Mouse (Mus musculus) liver, adult 2 months (tissue): Measurements from ENCODE around the gene Atxn1. TPM values are rescaled to one million over a fixed set of nuclear protein-coding genes. Genes with fewer than 3 reads are reported as not detected.

ENCODE experiments used
- DNase-seq: peaks from one replicate; pipeline ENCODE4 v3.0.0-alpha.2; 2011; ENCODE audit warnings: low read depth, low spot score; ENCODE audit errors: extremely low read depth
- H3K27ac ChIP-seq: fragments of 200-500 bp; replicated peaks from 2 replicates; pipeline ENCODE4 v1.5.1; 2012; ENCODE audit warnings: low read depth, mild to moderate bottlenecking, control low read depth, inconsistent platforms, low read length; ENCODE audit not compliant: insufficient read depth
- H3K27me3 ChIP-seq: fragments of 200-500 bp; 2 replicates; pipeline ENCODE4 v1.6.1; 2012; ENCODE audit warnings: mild to moderate bottlenecking, moderate library complexity, low read length, inconsistent platforms; ENCODE audit not compliant: control insufficient read depth, insufficient read depth
- H3K36me3 ChIP-seq: fragments of 200-500 bp; 2 replicates; pipeline ENCODE4 v1.6.1; 2012; ENCODE audit warnings: low read length, inconsistent platforms; ENCODE audit not compliant: control insufficient read depth, insufficient read depth
- H3K4me1 ChIP-seq: fragments of 200-500 bp; 2 replicates; pipeline ENCODE4 v1.6.1; 2011; ENCODE audit warnings: low read length; ENCODE audit not compliant: control insufficient read depth, insufficient read depth
- H3K4me3 ChIP-seq: fragments of 200-500 bp; 2 replicates; pipeline ENCODE4 v1.5.1; 2011; ENCODE audit warnings: low read depth, mild to moderate bottlenecking, control low read depth, low read length, moderate library complexity; ENCODE audit not compliant: insufficient read depth
- H3K79me2 ChIP-seq: fragments of 200-500 bp; 2 replicates; pipeline ENCODE4 v1.6.1; 2012; ENCODE audit warnings: inconsistent platforms, mild to moderate bottlenecking, low read length, moderate library complexity; ENCODE audit not compliant: control insufficient read depth, insufficient read depth
- H3K9ac ChIP-seq: fragments of 200-500 bp; 2 replicates; pipeline ENCODE4 v1.6.1; 2012; ENCODE audit warnings: low read depth, mild to moderate bottlenecking, control low read depth, inconsistent platforms, low read length
- CTCF ChIP-seq: fragments of 200-500 bp; IDR thresholded peaks from 2 replicates; pipeline ENCODE4 v1.5.1; 2011; ENCODE audit warnings: low read depth, low read length, control low read depth
- POLR2A ChIP-seq: fragments of 200-500 bp; IDR thresholded peaks from 2 replicates; pipeline ENCODE4 v1.6.1; 2011; ENCODE audit warnings: low read length, control low read depth; ENCODE audit not compliant: insufficient read depth; ENCODE audit errors: extremely low read depth
- WGBS: fragments of 180-500 bp; shearing (Covaris S2); methylation state at CpG from one replicate; pipeline ENCODE4 v1.1.7; 2018; 5-methylcytosine and 5-hydroxymethylcytosine counted together
- polyA plus RNA-seq: library from polyadenylated mRNA; depleted of rRNA; stranded (reverse); fragments of >200 nt; gene quantifications from 2 replicates; pipeline ENCODE4 v1.2.3, GENCODE M21; 2012
- total RNA-seq: library from RNA; depleted of rRNA; stranded (reverse); fragments of >200 nt; gene quantifications from 2 replicates; pipeline ENCODE4 v1.2.3, GENCODE M21; 2014

The Atxn1 gene
- total and polyA plus RNA-seq, 2 experiments: 7.7 to 7.8 TPM

DNA sequence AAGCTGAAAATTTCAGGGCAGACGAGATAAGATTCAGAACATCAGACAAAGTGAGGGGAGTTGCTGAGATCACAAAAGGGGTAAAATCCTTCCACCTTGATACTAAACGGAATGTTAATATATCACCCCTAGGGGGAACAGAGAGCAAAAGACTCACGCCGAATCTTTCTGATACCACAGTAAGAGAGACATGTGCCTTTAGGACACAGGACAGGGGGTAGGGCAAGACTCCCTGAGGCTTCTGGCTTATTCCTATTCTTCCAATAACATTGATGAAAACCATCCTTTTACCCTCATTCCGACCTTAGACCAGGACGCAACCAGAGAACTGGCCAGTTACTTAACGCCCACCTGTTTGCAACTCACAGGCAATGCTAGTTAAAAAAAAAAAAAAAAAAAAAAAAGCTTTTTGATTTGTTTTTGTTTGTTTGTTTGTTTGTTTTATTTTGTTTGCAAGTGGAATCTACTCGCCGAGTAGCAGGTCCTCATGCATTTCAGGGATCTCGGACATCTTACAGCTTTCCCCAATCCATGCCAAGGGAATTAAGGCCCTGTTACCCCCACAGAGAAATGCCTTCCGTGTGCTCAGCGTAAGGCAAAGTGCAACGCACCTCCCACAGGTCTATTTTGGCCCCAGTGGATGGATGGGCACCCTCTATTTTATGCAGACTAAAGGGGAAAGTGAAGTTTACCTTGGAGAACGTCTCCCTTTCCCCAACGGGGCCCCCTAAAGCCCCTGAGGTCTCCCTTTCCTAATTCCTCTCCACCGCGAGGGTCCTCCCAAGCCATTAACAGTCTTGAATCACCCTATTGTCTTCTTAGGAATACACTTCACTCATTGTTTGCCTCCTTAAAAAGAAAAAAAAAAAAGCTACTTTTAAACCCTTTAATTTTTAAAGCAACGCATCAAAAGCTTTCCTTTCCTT, 157.9 kb downstream of the Atxn1 start:
- WGBS: 91% methylated on average over 18 of the region's 18 CpGs
- no peaks in the 10 kb centered on the region for H3K36me3 ChIP-seq
- peaks cover 4% of the 10 kb centered on the region; the same call in 1 of the 2 replicates for H3K4me1 ChIP-seq
- H3K79me2 ChIP-seq: peaks cover 4% of the 10 kb centered on the region; the same call in 1 of the 2 replicates
- no peak for DNase-seq
- TF ChIP-seq POLR2A (no peak), CTCF (no peak)
- no peaks in the 10 kb centered on the region for H3K27me3 ChIP-seq
- no peak overlapping the region for H3K9ac ChIP-seq
- H3K27ac ChIP-seq: no peak overlapping the region
- no peak overlapping the region for H3K4me3 ChIP-seq

DNA sequence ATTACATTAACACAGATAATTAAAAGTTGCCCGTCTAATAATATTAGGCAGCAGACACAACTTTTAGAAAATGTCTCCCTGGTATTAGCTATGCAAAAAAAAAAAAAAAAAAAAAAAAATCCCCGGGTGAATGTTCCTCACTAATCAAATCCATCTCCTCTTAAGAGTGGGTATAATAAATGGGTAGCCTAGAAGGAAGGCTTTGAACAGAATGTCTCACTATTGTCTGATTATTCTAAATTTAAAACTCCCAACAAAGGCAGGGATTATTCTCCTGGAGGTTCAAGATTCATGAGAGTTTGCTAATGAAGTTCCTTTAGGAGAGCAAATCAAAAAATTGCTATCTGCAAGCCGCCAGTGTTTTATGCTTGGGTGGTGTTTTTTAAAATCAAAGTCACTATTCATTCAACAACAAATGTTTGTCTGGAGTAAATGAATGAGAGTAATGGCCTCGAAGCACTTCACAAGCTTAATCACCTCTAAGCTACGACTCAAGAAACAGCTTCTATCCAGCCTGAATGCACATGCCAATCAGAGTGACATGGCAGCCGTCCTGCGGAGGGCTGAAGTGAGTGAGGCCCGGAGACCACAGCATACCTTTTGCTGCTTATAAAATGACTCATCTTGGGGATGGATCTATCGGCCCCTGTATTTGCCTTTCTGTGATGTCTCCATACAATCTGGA, 158.8 kb downstream of the Atxn1 start:
- no peak for TF ChIP-seq CTCF
- no peak for TF ChIP-seq POLR2A
- H3K27ac ChIP-seq: no peak overlapping the region
- H3K9ac ChIP-seq: no peak overlapping the region
- peaks cover 4% of the 10 kb centered on the region; the same call in 1 of the 2 replicates for H3K79me2 ChIP-seq
- peaks cover 4% of the 10 kb centered on the region; the same call in 1 of the 2 replicates for H3K4me1 ChIP-seq
- no peak for DNase-seq
- H3K27me3 ChIP-seq: no peaks in the 10 kb centered on the region
- H3K4me3 ChIP-seq: no peak overlapping the region
- 87% methylated on average over 9 of the region's 9 CpGs for WGBS
- H3K36me3 ChIP-seq: no peaks in the 10 kb centered on the region; the same call in 1 of the 2 replicates

DNA sequence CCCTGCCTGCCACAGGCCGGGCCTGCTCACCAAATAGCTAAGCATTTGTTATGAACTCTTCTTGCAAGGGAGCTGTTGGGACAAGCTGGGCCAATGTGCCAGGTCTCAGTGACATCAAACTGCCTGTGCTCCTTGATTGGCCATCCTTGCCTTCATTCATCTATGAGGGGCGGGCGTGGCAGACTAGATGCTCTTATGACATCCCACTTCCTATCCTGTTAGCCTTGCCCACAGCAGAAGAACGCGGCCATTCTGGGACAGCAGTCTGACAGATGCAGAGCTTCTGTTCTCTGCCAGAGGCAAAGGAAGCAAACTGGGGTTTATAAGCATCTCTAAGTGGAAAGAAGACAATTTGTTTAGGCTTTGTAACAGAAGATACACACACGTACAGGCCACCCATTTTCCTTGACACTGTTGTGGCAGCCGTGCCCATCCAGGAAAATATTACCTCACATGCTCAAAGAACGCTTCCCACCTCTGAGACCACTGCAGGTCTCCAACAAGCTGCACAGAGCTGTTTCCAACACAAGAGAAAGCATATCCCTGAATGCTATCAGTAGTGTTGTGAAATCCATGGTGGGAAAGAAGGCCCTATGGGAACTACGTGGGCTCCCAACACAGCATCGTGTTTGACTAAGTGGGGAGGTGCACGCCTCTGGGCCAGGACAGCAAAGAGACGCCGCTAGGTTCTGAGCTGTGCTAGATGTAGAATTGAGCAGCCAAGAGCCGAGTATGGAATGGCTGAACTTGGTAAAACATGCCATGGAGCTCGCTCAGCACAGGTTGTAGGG, 162.0 kb downstream of the Atxn1 start:
- no peak for DNase-seq
- WGBS: 90% methylated on average over 15 of the region's 15 CpGs

DNA sequence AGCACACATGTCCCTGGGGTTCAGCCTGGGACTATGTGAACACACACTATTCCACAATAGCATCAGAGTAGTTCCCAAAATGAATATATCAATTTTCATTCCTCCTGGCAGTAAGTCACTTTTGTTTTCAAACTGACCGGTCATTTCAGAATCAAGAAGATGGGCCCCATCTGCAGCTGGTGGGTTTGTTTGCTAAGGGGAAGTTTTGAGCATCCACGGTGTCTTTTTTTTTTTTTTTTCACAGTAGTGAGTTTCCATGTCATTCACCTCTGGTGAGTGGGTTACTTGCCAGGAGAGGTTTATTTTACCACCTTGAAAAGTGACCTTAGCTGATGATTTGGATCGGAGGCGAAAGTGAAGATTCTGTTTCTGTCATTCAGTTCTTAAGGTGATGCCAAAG, 166.6 kb downstream of the Atxn1 start:
- 85% methylated on average over 4 of the region's 4 CpGs for WGBS

More for the DNA sequence above, 162.0 kb downstream of the Atxn1 start:
- no peak overlapping the region for H3K27ac ChIP-seq
- no peaks in the 10 kb centered on the region; the same call in 1 of the 2 replicates for H3K79me2 ChIP-seq
- no peaks in the 10 kb centered on the region for H3K27me3 ChIP-seq
- H3K9ac ChIP-seq: no peak overlapping the region
- H3K4me1 ChIP-seq: no peaks in the 10 kb centered on the region
- H3K36me3 ChIP-seq: no peaks in the 10 kb centered on the region; the same call in 1 of the 2 replicates
- H3K4me3 ChIP-seq: no peak overlapping the region
- no peak for TF ChIP-seq POLR2A
- TF ChIP-seq CTCF: no peak

DNA sequence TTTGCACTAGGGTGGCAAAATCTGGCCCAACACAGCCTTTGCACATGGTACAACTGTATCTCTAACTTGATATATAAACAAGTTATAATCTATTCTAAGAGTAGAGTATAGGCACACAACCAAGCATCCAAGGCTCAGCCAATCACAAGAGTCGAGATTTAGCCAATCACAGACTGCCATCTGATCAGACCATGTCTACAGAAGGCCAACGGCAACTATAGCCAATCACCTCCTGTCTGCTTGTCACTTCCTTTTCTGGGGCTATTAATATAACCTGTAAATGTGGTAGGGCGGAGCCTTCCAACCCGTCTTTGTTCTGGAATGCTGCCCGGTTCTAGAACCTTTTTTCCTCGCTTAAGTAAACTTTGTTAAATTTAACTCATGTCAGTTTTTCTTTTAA, 167.1 kb downstream of the Atxn1 start:
- Histone ChIP-seq H3K27ac (no peak overlapping the region), H3K9ac (no peak overlapping the region), H3K27me3 (no peaks in the 10 kb centered on the region), H3K79me2 (no peaks in the 10 kb centered on the region; the same call in 1 of the 2 replicates), H3K4me3 (no peak overlapping the region), H3K36me3 (peaks cover 9% of the 10 kb centered on the region; the same call in 1 of the 2 replicates), H3K4me1 (no peaks in the 10 kb centered on the region)
- no peak for DNase-seq
- 67% methylated on average over 6 of the region's 6 CpGs for WGBS
- TF ChIP-seq POLR2A (no peak), CTCF (no peak)

More for the DNA sequence above, 166.6 kb downstream of the Atxn1 start:
- no peak for TF ChIP-seq CTCF
- Histone ChIP-seq H3K27me3 (no peaks in the 10 kb centered on the region), H3K4me1 (no peaks in the 10 kb centered on the region), H3K79me2 (no peaks in the 10 kb centered on the region; the same call in 1 of the 2 replicates), H3K27ac (no peak overlapping the region), H3K4me3 (no peak overlapping the region), H3K36me3 (peaks cover 9% of the 10 kb centered on the region; the same call in 1 of the 2 replicates), H3K9ac (no peak overlapping the region)
- no peak for DNase-seq
